Mouse (Mus musculus) midbrain, embryonic 14.5 days (tissue): ENCODE results near the gene Cisd3. TPM values are rescaled to one million over a fixed set of nuclear protein-coding genes. Genes with fewer than 3 reads are reported as not detected.

Source experiments
- ATAC-seq: fragments of 200-750 bp; cut with Nextera tagmentation; 2 replicates; pipeline ENCODE4 v1.8.0; 2017; ENCODE audit warnings: moderate number of reproducible peaks, moderate library complexity; ENCODE audit not compliant: low FRiP score, low TSS enrichment
- DNase-seq: peaks from one replicate; pipeline ENCODE4 v3.0.0-alpha.2; 2015
- H3K27ac ChIP-seq: fragments of 300-500 bp; sonication (generic); replicated peaks from 2 replicates; pipeline ENCODE4 v1.5.1; 2014; ENCODE audit warnings: mild to moderate bottlenecking, low read depth, low read length, moderate library complexity
- H3K27me3 ChIP-seq: fragments of 300-500 bp; sonication (generic); 2 replicates; pipeline ENCODE4 v1.6.1; 2014; ENCODE audit warnings: low read length, control low read depth, mixed read lengths; ENCODE audit not compliant: control insufficient read depth, insufficient read depth
- H3K36me3 ChIP-seq: fragments of 300-500 bp; sonication (generic); 2 replicates; pipeline ENCODE4 v1.6.1; 2014; ENCODE audit warnings: low read length, control low read depth; ENCODE audit not compliant: control insufficient read depth, insufficient read depth
- H3K4me1 ChIP-seq: fragments of 300-500 bp; sonication (generic); 2 replicates; pipeline ENCODE4 v1.6.1; 2014; ENCODE audit warnings: mild to moderate bottlenecking, antibody characterized with exemption, low read length, control low read depth; ENCODE audit not compliant: control insufficient read depth, insufficient read depth
- H3K4me2 ChIP-seq: fragments of 300-500 bp; sonication (generic); 2 replicates; pipeline ENCODE4 v1.6.1; 2014; ENCODE audit warnings: mild to moderate bottlenecking, low read length, moderate library complexity
- H3K4me3 ChIP-seq: fragments of 300-500 bp; sonication (generic); replicated peaks from 2 replicates; pipeline ENCODE4 v1.5.1; 2014; ENCODE audit warnings: low read depth, low read length
- H3K9ac ChIP-seq: fragments of 300-500 bp; sonication (generic); replicated peaks from 2 replicates; pipeline ENCODE4 v1.6.1; 2014; ENCODE audit warnings: mild to moderate bottlenecking, low read length, moderate library complexity
- H3K9me3 ChIP-seq: fragments of 300-500 bp; sonication (generic); 2 replicates; pipeline ENCODE4 v1.6.1; 2016; ENCODE audit warnings: low read length, control low read depth, mixed read lengths; ENCODE audit not compliant: control insufficient read depth
- WGBS: fragments of 180-500 bp; shearing (Covaris S2); extraction: QIAGEN DNeasy Blood & Tissue Kit; methylation state at CpG from one replicate; pipeline ENCODE4 v1.1.7; 2014; 5-methylcytosine and 5-hydroxymethylcytosine counted together
- polyA plus RNA-seq: library from polyadenylated mRNA; unstranded; fragments of >200 nt; fragmentation: Nextera tagmentation; extraction: Ambion mirVana; gene quantifications from 2 replicates; pipeline ENCODE4 v1.2.1, GENCODE M21; 2014

Gene Cisd3
- polyA plus RNA-seq, 1 experiment from 2014 or later, result 17.4 TPM

- H3K27ac ChIP-seq, result peak overlapping the region; percentile 98
- WGBS, result under 1% methylated on average over 58 of the region's 63 CpGs
Measured at GRCm38 (mm10) chr11:97698741-97699611, 13.3 kb downstream of the Cisd3 start.

GRCm38 (mm10) chr11:97699626-97700002 lies 14.0 kb downstream of the Cisd3 start:
- peak; percentile 96 for DNase-seq
- H3K4me2 ChIP-seq, result peak overlapping the region; percentile 65

More at GRCm38 (mm10) chr11:97698741-97699611, 13.3 kb downstream of the Cisd3 start:
- peak overlapping the region; percentile 65 for H3K4me2 ChIP-seq
- no peaks in the 10 kb centered on the region for H3K36me3 ChIP-seq
- H3K9me3 ChIP-seq, result no peaks in the 10 kb centered on the region
- DNase-seq (peak; percentile 81), ATAC-seq (no peak)
- H3K4me3 ChIP-seq, result peak overlapping the region; percentile 93
- H3K4me1 ChIP-seq, result peaks cover 57% of the 10 kb centered on the region
- H3K27me3 ChIP-seq, result no peaks in the 10 kb centered on the region
- H3K9ac ChIP-seq, result peak overlapping the region; percentile 96

GRCm38 (mm10) chr11:97700003-97700745 lies 14.5 kb downstream of the Cisd3 start, which contains the start of gene Pcgf2:
Gene Pcgf2 (minus strand): TSS chr11:97700497.
- H3K4me1 ChIP-seq, result peaks cover 52% of the 10 kb centered on the region
- peak within 1 kb of the TSS; percentile 93 for H3K4me3 ChIP-seq
- H3K9me3 ChIP-seq, result no peaks in the 10 kb centered on the region
- peak within 1 kb of the TSS; percentile 98 for H3K27ac ChIP-seq
- peak within 1 kb of the TSS; percentile 96 for H3K9ac ChIP-seq
- peak within 1 kb of the TSS; percentile 65 for H3K4me2 ChIP-seq
- peak; percentile 87 for DNase-seq
- H3K36me3 ChIP-seq, result no peaks in the 10 kb centered on the region
- under 1% methylated on average over 85 of the region's 85 CpGs for WGBS
- ATAC-seq, result peak; percentile 12
- H3K27me3 ChIP-seq, result no peaks in the 10 kb centered on the region

More at GRCm38 (mm10) chr11:97699626-97700002, 14.0 kb downstream of the Cisd3 start:
- Histone ChIP-seq H3K4me3 (peak overlapping the region; percentile 93), H3K4me1 (peaks cover 58% of the 10 kb centered on the region), H3K9ac (peak overlapping the region; percentile 96), H3K9me3 (no peaks in the 10 kb centered on the region), H3K36me3 (no peaks in the 10 kb centered on the region), H3K27me3 (no peaks in the 10 kb centered on the region), H3K27ac (peak overlapping the region; percentile 98)
- ATAC-seq, result peak; percentile 66
- WGBS, result 0% methylated on average over 6 of the region's 9 CpGs

GRCm38 (mm10) chr11:97700746-97701580 lies 15.3 kb downstream of the Cisd3 start:
- ATAC-seq (no peak), DNase-seq (peak; percentile 58)
- Histone ChIP-seq H3K9me3 (no peaks in the 10 kb centered on the region), H3K27ac (peak overlapping the region; percentile 98), H3K9ac (peak overlapping the region; percentile 96), H3K27me3 (no peaks in the 10 kb centered on the region), H3K4me1 (peaks cover 44% of the 10 kb centered on the region), H3K4me2 (peak overlapping the region; percentile 65), H3K36me3 (peaks cover 5% of the 10 kb centered on the region), H3K4me3 (peak overlapping the region; percentile 93)
- 18% methylated on average over 30 of the region's 30 CpGs for whole genome bisulfite sequencing

GRCm38 (mm10) chr11:97701581-97702392 lies 16.2 kb downstream of the Cisd3 start:
- peaks cover 36% of the 10 kb centered on the region for H3K4me1 ChIP-seq
- H3K9me3 ChIP-seq, result no peaks in the 10 kb centered on the region
- ATAC-seq, result no peak
- no peak overlapping the region; the same call in 1 of the 2 replicates for H3K9ac ChIP-seq
- H3K27ac ChIP-seq, result peak overlapping the region; percentile 27; the same call in 1 of the 2 replicates
- H3K27me3 ChIP-seq, result no peaks in the 10 kb centered on the region
- 43% methylated on average over 15 of the region's 15 CpGs for WGBS
- peak overlapping the region; percentile 93 for H3K4me3 ChIP-seq
- H3K36me3 ChIP-seq, result peaks cover 13% of the 10 kb centered on the region
- peak; percentile 28 for DNase-seq
- peak overlapping the region; percentile 65 for H3K4me2 ChIP-seq

- H3K9me3 ChIP-seq, result no peaks in the 10 kb centered on the region
- peak overlapping the region; percentile 79 for H3K4me3 ChIP-seq
- ATAC-seq (0 out of 2 replicates have a peak, but pooled peaks have one; percentile 0), DNase-seq (peak; percentile 91)
- peaks cover 19% of the 10 kb centered on the region for H3K36me3 ChIP-seq
- H3K4me2 ChIP-seq, result peak overlapping the region; percentile 65
- peaks cover 30% of the 10 kb centered on the region for H3K4me1 ChIP-seq
- no peaks in the 10 kb centered on the region for H3K27me3 ChIP-seq
- peak overlapping the region; percentile 75 for H3K27ac ChIP-seq
- WGBS, result under 1% methylated on average over 24 of the region's 24 CpGs
- peak overlapping the region; percentile 60 for H3K9ac ChIP-seq
Measured at GRCm38 (mm10) chr11:97702393-97702745, 16.7 kb downstream of the Cisd3 start.

- Histone ChIP-seq H3K4me1 (peaks cover 23% of the 10 kb centered on the region), H3K27ac (peak within 1 kb of the TSS; percentile 79), H3K4me3 (peak within 1 kb of the TSS; percentile 79), H3K36me3 (peaks cover 28% of the 10 kb centered on the region), H3K4me2 (peak within 1 kb of the TSS; percentile 75), H3K27me3 (no peaks in the 10 kb centered on the region), H3K9ac (peak within 1 kb of the TSS; percentile 77), H3K9me3 (no peaks in the 10 kb centered on the region)
- under 1% methylated on average over 35 of the region's 35 CpGs for WGBS
- peak; percentile 100 for DNase-seq
- peak; percentile 85 for ATAC-seq
Measured at GRCm38 (mm10) chr11:97703039-97703826, 17.6 kb downstream of the Cisd3 start, which contains the start of gene Psmb3. Gene Psmb3 (plus strand): TSS chr11:97703399.
